Mouse (Mus musculus) CD4-positive, CD25-positive, alpha-beta regulatory T cell, adult 4 months (primary cell): ENCODE data around the gene Relb. TPM values are rescaled to one million over a fixed set of nuclear protein-coding genes. Genes with fewer than 3 reads are reported as not detected.

Experiments used
- ATAC-seq: one replicate; pipeline ENCODE4 v1.8.0; 2017
- polyA plus RNA-seq, 2 experiments: library from polyadenylated mRNA; unstranded; fragments of 100-300 nt; shearing (Covaris generic); gene quantifications; one replicate each; pipeline ENCODE4 v1.2.1; 2017

The Relb gene
- polyA plus RNA-seq, 2 experiments from 2014 or later: 12.7 to 14.8 TPM

DNA sequence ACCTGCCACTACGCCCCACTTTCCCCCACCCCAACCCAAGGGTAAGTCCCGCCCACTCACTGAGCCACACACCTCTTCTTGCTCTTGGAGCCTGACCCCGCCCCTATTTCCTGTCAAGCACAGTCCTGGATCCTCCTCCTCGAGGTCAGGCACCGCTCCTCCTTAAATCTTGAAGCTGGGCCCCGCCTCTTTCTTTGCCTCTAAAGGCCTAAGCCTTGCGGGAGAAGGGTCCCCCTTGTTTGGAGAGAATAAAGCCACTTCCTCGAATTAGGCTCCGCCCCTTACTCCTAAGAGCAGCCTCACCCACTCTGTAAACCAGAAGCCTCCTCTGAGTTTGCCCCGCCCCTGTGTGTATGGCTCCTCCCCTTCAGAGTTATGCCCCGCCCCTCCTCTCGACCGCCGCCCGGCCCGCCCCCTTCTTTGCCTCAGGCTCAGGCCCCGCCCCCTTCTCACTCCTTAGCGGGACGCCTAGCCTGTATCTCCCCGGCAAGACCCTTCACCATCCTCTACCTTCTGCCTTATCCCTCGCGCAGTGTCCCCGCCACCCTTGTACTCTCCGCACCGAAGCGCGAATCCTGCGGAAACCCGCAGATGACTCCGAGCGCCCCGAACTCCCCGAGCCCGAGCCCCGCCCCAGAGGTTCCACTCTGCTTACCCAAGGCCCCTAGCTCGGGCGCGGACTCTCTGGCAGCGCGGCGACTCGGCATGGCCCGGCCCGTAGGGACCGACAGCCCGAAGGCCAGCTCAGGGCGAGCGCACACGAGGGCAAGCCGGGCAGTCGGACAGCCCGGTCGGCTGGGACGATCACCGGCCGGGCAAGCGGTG lies 490 bp downstream of the Relb start:
- ATAC-seq: peak; percentile 87

GRCm38 (mm10) chr7:19628192-19628535 lies 1.1 kb downstream of the Relb start:
- ATAC-seq: no peak

- no peak for ATAC-seq
Observed at GRCm38 (mm10) chr7:19627721-19628120, 1.5 kb downstream of the Relb start.

DNA sequence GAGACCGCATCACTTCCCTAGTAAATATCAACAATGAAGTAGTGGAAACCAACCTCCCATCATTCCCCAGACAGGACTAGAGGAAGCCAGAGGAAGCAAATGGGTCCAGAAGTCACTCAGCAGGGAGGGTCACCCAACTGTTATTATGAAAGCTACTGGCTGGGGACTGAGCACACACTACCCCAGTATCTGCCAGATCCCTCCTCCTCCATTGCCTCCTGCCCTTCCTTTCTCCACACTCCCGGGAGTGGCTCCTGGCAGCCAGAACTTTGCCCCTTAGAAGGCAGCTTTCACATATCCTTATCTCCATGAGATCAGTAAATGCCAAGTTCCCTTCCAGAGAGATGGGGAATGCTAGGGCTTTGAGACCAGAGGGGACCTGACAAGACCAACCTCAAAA lies 5.8 kb downstream of the Relb start:
- ATAC-seq: no peak

DNA sequence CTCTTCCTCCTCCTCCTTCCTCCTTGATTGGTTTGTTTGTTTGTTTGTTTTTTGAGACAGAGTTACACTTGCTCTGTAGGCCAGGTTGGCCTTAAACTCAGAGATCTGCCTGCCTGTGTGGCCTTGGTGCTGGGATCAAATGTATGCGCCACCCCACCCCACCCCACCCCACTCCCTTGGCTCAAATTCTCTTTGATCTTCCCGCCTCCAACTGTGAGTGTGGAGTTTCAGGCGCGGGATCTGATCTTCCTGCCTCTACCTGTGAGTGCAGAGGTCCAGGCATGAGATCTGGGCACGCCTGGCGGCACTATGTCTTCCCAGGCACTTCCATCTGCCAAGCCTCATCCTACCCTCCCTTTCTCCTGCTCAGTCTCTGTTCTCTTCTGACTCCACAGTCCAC lies 7.0 kb downstream of the Relb start:
- no peak for ATAC-seq

- ATAC-seq: no peak
Observed at GRCm38 (mm10) chr7:19620811-19621210, 8.4 kb downstream of the Relb start.

DNA sequence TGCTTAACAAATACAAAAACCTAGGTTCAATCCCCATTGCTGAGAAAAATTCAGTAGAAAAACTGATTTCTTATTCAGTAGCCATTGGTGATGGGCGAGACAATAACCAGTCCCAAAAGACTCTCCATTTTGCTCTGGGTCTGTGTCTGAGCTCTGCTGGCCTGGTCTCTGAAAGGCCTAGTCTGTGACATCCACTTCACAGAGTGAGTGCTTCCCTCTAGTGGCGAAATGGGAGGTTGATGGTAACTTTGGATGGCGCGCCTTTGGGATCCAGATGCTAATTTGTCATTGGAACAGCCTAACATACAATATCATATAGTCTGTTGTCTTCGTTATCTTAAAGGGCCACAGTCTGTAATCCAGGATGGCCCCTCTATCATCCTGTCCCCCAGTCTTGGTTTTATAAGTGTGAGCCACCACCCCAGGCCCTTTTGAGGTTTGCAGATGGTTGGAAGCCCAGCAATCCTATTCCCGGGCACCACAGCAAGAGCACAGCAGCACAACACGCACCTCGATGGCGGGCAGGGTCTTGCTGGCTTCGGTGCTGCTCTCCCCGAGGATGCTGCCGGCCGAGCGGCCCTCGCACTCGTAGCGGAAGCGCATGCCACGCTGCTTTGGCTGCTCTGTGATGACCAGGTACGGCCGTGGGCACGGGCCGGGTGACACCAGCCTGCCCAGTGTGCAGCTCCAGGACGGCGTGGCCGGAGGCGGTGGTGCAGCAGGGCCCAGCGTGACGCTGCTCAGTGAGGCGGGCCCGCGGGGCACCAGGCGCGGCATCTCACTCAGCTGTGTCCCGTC lies 10.0 kb downstream of the Relb start:
- peak; percentile 84 for ATAC-seq

GRCm38 (mm10) chr7:19615036-19615577 lies 14.1 kb downstream of the Relb start:
- ATAC-seq: no peak

DNA sequence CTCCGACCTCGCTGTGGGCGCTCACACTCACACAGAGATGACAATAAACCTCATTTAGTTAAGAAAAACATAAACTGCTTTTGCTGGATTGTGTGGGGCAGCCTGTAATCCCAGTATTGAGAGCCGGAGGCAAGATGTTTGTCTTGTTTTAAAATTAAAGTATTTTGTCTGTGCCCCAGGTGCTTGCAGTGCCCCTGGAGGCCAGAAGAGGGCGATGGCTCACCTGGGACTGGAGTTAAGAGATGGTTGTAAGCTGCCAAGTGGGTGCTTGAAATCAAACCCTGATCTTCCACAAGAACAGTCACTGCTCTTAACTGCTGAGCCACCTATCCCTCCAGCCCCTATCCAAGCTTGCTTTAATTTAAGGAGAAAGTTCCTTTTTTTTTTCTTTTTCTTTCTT lies 18.3 kb downstream of the Relb start:
- ATAC-seq: no peak

DNA sequence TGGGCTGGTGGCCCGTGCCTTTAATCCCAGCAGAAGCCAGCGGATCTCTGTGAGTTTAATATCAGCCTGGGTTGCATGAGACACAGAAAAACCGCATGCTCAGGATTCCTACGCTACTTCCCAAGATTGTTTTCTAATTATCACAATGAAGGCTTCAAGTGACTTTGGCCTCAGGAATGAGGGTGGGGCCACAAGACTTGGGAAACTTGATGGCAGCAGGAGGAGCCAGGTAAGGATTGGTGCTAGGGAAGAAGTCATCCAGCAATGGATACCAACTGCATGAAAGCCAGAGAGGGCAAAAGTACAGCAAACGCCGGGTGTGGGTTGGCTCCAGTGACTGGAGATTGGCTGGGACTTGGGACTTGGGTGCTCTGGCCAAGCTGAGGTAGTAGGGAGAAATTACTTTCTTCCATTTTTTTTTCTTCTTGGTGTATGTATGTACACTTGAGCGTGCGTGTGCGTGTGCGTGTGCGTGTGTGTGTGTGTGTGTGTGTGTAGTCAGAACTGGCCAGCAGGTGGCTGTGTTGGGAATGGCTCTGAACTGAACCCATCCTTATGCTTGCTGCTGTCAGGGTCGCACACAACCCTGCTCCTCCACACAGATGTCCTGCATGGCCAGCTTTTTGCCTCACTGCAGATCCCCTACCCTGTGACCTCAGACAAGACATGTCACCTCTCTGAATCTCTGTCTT lies 19.5 kb downstream of the Relb start:
- no peak for ATAC-seq

GRCm38 (mm10) chr7:19607291-19607690 lies 21.9 kb downstream of the Relb start:
- no peak for ATAC-seq

- ATAC-seq: peak; percentile 4
Observed at GRCm38 (mm10) chr7:19604606-19605214, 24.5 kb downstream of the Relb start.

DNA sequence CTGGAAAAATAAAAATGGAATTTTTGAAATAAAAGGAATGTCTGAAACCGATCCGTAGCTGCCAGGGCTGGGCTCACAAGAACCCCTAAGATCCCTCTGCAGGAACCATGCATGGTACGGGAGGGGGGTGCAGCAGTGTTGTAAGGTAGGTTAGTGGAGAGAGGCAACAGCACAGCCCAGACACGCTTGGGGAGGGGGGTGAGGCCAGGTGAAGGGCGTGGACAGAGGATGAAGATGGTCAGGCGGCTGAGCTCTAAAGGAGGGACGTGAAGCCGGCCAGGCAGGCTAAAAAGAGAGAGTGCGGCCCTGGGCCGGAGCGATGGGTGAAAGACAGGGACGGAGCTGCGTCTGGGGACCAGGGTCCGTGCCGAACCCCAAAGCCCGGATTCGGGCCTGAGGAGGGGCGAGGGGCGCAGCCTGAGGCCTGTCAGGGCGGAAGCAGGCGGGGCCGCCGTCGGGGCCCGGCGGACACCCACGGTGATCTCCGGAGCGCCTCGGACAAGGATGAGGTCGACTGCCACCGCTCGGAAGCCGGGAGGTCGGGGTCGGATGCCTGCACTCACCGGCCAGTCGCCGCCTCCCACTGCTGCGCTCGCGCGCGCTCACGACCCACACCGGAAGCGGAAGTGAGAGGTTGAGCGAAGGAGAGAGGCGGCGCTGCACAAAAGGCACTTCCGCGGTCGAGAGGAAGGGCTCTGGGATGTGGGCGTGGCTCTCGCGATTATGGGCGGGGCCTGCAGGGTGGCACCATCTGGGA lies 25.2 kb downstream of the Relb start, which contains the start of gene Clasrp:
Gene Clasrp, minus strand, starts transcription at position 638 of the 757 bp plus-strand sequence.
- peak; percentile 100 for ATAC-seq

DNA sequence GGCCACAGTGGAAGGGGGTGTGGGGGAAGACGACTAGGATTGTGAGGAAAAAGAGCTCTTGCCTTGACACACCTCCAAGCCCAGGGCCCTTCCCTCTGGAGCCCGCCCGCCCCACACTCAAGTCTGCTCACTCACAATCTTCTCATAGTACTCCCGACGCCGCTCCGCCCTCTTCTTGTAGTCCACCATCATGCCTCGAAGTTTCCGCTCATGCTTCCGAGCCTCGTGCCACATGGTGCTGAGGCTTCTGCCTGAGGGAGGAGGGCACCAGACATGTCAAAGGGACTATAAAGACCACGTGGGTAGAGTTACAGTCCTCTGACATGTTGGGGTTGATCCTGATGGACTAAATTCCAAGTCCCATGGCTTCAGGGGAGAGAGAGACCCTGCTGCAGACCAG lies 26.2 kb downstream of the Relb start:
- no peak for ATAC-seq

DNA sequence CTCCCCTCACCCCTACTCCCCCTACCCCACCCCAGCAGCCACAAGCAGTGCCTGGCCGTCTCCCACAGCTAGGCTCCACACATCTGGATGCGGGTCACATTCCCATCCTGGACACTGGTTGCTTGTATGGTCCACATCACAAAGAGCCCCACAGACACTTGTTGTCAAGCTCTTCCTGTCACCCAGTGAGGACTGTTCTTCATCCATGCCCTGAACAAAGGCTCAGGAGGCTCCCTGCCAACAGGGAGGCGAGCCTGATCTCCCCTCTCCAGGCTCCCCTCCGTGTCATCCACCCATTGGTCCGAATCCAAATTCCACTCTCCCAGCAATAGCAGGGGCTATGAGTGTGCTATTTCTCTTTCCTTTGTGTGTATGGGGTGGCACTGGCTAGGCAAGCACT lies 28.7 kb downstream of the Relb start:
- no peak for ATAC-seq

DNA sequence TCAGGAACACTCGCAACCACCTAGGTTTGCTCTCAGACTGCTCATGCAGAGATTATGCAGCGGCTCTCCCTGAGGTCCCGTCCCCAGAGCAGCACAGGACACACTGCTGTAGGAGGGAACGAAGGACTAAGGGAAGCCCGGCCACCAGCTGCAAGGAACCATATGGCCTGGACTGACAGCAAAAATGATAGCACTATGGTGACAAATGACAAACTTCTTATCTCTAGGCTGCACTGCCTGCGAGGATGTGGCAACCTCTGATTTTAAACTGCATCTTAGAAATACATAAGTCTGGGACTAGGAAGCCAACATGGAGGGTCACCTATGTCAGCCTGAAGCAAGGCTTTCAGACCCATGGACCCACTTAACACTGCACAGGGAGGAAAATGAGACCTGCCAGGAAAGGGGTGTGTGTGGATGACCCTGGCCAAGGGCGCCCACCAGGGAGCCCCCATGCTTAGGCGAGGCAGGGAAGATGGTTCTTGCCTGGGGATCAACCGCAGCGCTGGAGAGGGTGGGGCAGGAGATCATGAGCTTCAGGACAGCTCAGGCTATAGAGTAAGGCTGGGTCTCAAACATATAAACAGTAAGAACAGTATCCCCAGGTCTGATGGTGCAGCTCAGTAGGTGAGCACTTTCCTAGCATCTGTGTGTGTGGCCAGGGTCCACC lies 36.0 kb downstream of the Relb start:
- no peak for ATAC-seq

GRCm38 (mm10) chr7:19589917-19590316 lies 39.3 kb downstream of the Relb start:
- peak; percentile 84 for ATAC-seq

GRCm38 (mm10) chr7:19589207-19589606 lies 40.0 kb downstream of the Relb start:
- ATAC-seq: no peak

- no peak for ATAC-seq
Observed at GRCm38 (mm10) chr7:19586269-19586668, 43.0 kb downstream of the Relb start.

- no peak for ATAC-seq
Observed at GRCm38 (mm10) chr7:19580634-19581033, 48.6 kb downstream of the Relb start.

GRCm38 (mm10) chr7:19579751-19580150 lies 49.5 kb downstream of the Relb start:
- no peak for ATAC-seq
